Mouse (Mus musculus): ENCODE measurements around the gene Gm21883. TPM values are rescaled to one million over a fixed set of nuclear protein-coding genes. Genes with fewer than 3 reads are reported as not detected.
"Not testable (repeated sequence)": the region's sequence is repeated elsewhere in the genome, so short reads cannot be mapped to it uniquely, and the experiment has no call there.

The Gm21883 gene
- not detected for total RNA-seq (2021)

DNA sequence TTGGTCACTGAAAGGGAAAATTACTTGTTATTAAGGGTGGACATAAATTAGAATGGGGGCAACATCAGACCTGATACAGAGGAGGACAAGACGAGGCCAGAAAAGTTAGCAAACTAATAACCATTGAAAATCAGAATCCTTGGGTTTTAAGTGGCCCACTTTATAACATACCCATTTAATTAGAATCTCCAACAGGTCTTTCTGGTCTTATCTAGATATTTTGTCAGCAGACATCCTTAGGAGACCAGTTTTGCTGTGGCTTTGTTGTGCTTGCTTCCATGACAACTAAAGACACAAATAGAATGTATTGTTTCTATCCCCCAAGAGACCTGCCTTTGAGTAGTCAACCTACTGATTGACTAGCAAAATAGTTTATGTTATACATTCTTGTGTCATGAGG lies at the start of gene Gm21883:
Gene Gm21883, minus strand, starts transcription at position 101 of the 400 bp plus-strand sequence.
- intact Hi-C loops (cut with DNase I); DNase-seq: not testable (repeated sequence)

DNA sequence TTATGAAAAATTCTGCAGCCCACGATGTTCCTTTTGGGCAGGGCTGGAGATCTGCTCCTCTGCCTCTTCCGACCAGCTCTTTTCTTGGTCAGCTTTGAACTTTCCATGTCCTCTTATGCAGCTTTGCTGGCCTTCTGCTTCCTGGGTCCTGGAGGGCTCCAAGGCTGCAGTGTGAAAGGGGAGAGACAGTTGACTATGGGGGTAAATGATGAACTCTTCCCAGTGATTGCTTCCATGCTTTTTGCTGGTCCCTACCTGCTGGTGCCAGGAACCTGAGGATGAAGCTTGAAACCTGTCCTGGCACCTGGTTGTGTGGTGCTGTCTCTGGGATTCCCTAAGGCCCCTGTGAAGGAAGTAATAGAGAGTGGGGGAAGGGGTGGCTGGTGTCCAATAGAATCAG lies 44.7 kb upstream of the Gm21883 start, which contains the start of gene Spin2e:
Gene Spin2e, minus strand, starts transcription at position 101 of the 400 bp plus-strand sequence.
- intact Hi-C loops (cut with DNase I); DNase-seq: not testable (repeated sequence)

Other genes with a start within 250 kb of the Gm21883 start
- not detected for gene Btbd35f26, start 237.8 kb downstream of the Gm21883 start, total RNA-seq (2021)
- not detected for gene Btbd35f19, start 190.4 kb downstream of the Gm21883 start, total RNA-seq (2021)
- gene Spin2e, start 44.6 kb upstream of the Gm21883 start, total RNA-seq (2021), result not detected
- gene Btbd35f25, start 142.9 kb upstream of the Gm21883 start, total RNA-seq (2021), result not detected